Mouse (Mus musculus) embryonic fibroblast, embryonic 13.5 days (primary cell): ENCODE measurements at regions not wholly inside any gene's neighbourhood (a gene's known extent, or its start where the extent isn't known, plus 50 kb on each side); places are given as distances from the start of the nearest gene placed in this dataset.

Experiments
- CTCF ChIP-seq: IDR thresholded peaks from 2 replicates; pipeline ENCODE4 v1.5.1; 2011; ENCODE audit warnings: mild to moderate bottlenecking, control low read depth, low read length, moderate library complexity, borderline replicate concordance; ENCODE audit not compliant: insufficient read depth
- POLR2A ChIP-seq: IDR thresholded peaks from 2 replicates; pipeline ENCODE4 v1.6.1; 2011; ENCODE audit warnings: low read depth, mild to moderate bottlenecking, control low read depth, low read length, moderate library complexity

GRCm38 (mm10) chr7:137595567-137595966, 158.2 kb downstream of the Glrx3 start:
- TF ChIP-seq POLR2A = no peak
- no peak for TF ChIP-seq CTCF
